Mouse (Mus musculus): ENCODE measurements around the gene Gm36210. TPM values are rescaled to one million over a fixed set of nuclear protein-coding genes. Genes with fewer than 3 reads are reported as not detected.
A peak's percentile ranks its signal among the peaks of the same experiment; 100 is the strongest.

The Gm36210 gene
- polyA plus RNA-seq, 1 experiment, result not detected

GRCm38 (mm10) chr7:4912248-4912647 lies 5.9 kb upstream of the Gm36210 start:
- H3K4me1 ChIP-seq (ENCODE audit: control insufficient read depth, insufficient read depth, low read length), result peaks cover 2% of the 10 kb centered on the region
- WGBS, result 74% methylated on average over 5 of the region's 5 CpGs
- no peak for TF ChIP-seq CTCF (IDR thresholded peaks at IDR 0.05; ENCODE audit: control insufficient read depth, insufficient read depth, low read length)
- no peak for TF ChIP-seq POLR2A (IDR thresholded peaks at IDR 0.05; ENCODE audit: borderline replicate concordance, control insufficient read depth, low read depth, low read length)
- no peak overlapping the region for H3K27ac ChIP-seq (ENCODE audit: control insufficient read depth, insufficient read depth, low read depth, low read length, poor library complexity)
- H3K4me3 ChIP-seq (replicated peaks; ENCODE audit: control insufficient read depth, low read depth, low read length), result no peak overlapping the region

- no peak overlapping the region for H3K4me3 ChIP-seq (replicated peaks; ENCODE audit: control insufficient read depth, low read depth, low read length)
- peak; percentile 39; the same call in 1 of the 2 replicates for TF ChIP-seq CTCF (IDR thresholded peaks at IDR 0.05; ENCODE audit: control insufficient read depth, insufficient read depth, low read length)
- no peak for TF ChIP-seq POLR2A (IDR thresholded peaks at IDR 0.05; ENCODE audit: borderline replicate concordance, control insufficient read depth, low read depth, low read length)
- 60% methylated on average over 9 of the region's 9 CpGs for WGBS
- H3K4me1 ChIP-seq (ENCODE audit: control insufficient read depth, insufficient read depth, low read length), result peaks cover 2% of the 10 kb centered on the region
- no peak overlapping the region for H3K27ac ChIP-seq (ENCODE audit: control insufficient read depth, insufficient read depth, low read depth, low read length, poor library complexity)
Observed at GRCm38 (mm10) chr7:4911561-4911960, 5.2 kb upstream of the Gm36210 start.

GRCm38 (mm10) chr7:4902404-4902803 lies 3.9 kb downstream of the Gm36210 start:
- WGBS, result 85% methylated on average over 9 of the region's 9 CpGs
- Histone ChIP-seq H3K4me3 (replicated peaks; ENCODE audit: control insufficient read depth, low read depth, low read length) (no peak overlapping the region), H3K4me1 (ENCODE audit: control insufficient read depth, insufficient read depth, low read length) (no peaks in the 10 kb centered on the region), H3K27ac (ENCODE audit: control insufficient read depth, insufficient read depth, low read depth, low read length, poor library complexity) (no peak overlapping the region)
- TF ChIP-seq POLR2A (IDR thresholded peaks at IDR 0.05; ENCODE audit: borderline replicate concordance, control insufficient read depth, low read depth, low read length) (no peak), CTCF (IDR thresholded peaks at IDR 0.05; ENCODE audit: control insufficient read depth, insufficient read depth, low read length) (no peak)

- no peaks in the 10 kb centered on the region for H3K4me1 ChIP-seq (ENCODE audit: control insufficient read depth, insufficient read depth, low read length)
- WGBS, result 75% methylated on average over 8 of the region's 8 CpGs
- TF ChIP-seq POLR2A (IDR thresholded peaks at IDR 0.05; ENCODE audit: borderline replicate concordance, control insufficient read depth, low read depth, low read length) (no peak), CTCF (IDR thresholded peaks at IDR 0.05; ENCODE audit: control insufficient read depth, insufficient read depth, low read length) (peak; percentile 67)
- no peak overlapping the region for H3K27ac ChIP-seq (ENCODE audit: control insufficient read depth, insufficient read depth, low read depth, low read length, poor library complexity)
- H3K4me3 ChIP-seq (replicated peaks; ENCODE audit: control insufficient read depth, low read depth, low read length), result no peak overlapping the region
Observed at GRCm38 (mm10) chr7:4901171-4901570, 5.1 kb downstream of the Gm36210 start.

- Histone ChIP-seq H3K4me3 (replicated peaks; ENCODE audit: control insufficient read depth, low read depth, low read length) (no peak overlapping the region), H3K27ac (ENCODE audit: control insufficient read depth, insufficient read depth, low read depth, low read length, poor library complexity) (no peak overlapping the region), H3K4me1 (ENCODE audit: control insufficient read depth, insufficient read depth, low read length) (no peaks in the 10 kb centered on the region)
- 31% methylated on average over 11 of the region's 11 CpGs for WGBS
- TF ChIP-seq CTCF (IDR thresholded peaks at IDR 0.05; ENCODE audit: control insufficient read depth, insufficient read depth, low read length), result no peak
- no peak for TF ChIP-seq POLR2A (IDR thresholded peaks at IDR 0.05; ENCODE audit: borderline replicate concordance, control insufficient read depth, low read depth, low read length)
Observed at GRCm38 (mm10) chr7:4900523-4900851, 5.8 kb downstream of the Gm36210 start.

GRCm38 (mm10) chr7:4899649-4900522 lies 6.4 kb downstream of the Gm36210 start:
- Histone ChIP-seq H3K27ac (ENCODE audit: control insufficient read depth, insufficient read depth, low read depth, low read length, poor library complexity) (no peak overlapping the region), H3K4me1 (ENCODE audit: control insufficient read depth, insufficient read depth, low read length) (no peaks in the 10 kb centered on the region), H3K4me3 (replicated peaks; ENCODE audit: control insufficient read depth, low read depth, low read length) (no peak overlapping the region)
- no peak for TF ChIP-seq CTCF (IDR thresholded peaks at IDR 0.05; ENCODE audit: control insufficient read depth, insufficient read depth, low read length)
- no peak for TF ChIP-seq POLR2A (IDR thresholded peaks at IDR 0.05; ENCODE audit: borderline replicate concordance, control insufficient read depth, low read depth, low read length)
- WGBS, result 7% methylated on average over 19 of the region's 19 CpGs

GRCm38 (mm10) chr7:4898851-4899648 lies 7.3 kb downstream of the Gm36210 start:
- H3K4me3 ChIP-seq (replicated peaks; ENCODE audit: control insufficient read depth, low read depth, low read length), result no peak overlapping the region
- H3K4me1 ChIP-seq (ENCODE audit: control insufficient read depth, insufficient read depth, low read length), result no peaks in the 10 kb centered on the region
- TF ChIP-seq CTCF (IDR thresholded peaks at IDR 0.05; ENCODE audit: control insufficient read depth, insufficient read depth, low read length) (no peak), POLR2A (IDR thresholded peaks at IDR 0.05; ENCODE audit: borderline replicate concordance, control insufficient read depth, low read depth, low read length) (no peak)
- 53% methylated on average over 18 of the region's 18 CpGs for WGBS
- no peak overlapping the region for H3K27ac ChIP-seq (ENCODE audit: control insufficient read depth, insufficient read depth, low read depth, low read length, poor library complexity)

- TF ChIP-seq POLR2A (IDR thresholded peaks at IDR 0.05; ENCODE audit: borderline replicate concordance, control insufficient read depth, low read depth, low read length), result no peak
- TF ChIP-seq CTCF (IDR thresholded peaks at IDR 0.05; ENCODE audit: control insufficient read depth, insufficient read depth, low read length), result no peak
- no peak overlapping the region for H3K4me3 ChIP-seq (replicated peaks; ENCODE audit: control insufficient read depth, low read depth, low read length)
- no peak overlapping the region for H3K27ac ChIP-seq (ENCODE audit: control insufficient read depth, insufficient read depth, low read depth, low read length, poor library complexity)
- H3K4me1 ChIP-seq (ENCODE audit: control insufficient read depth, insufficient read depth, low read length), result no peaks in the 10 kb centered on the region
- 85% methylated on average over 11 of the region's 11 CpGs for WGBS
Observed at GRCm38 (mm10) chr7:4895186-4895585, 11.1 kb downstream of the Gm36210 start.

Measured in bone marrow, adult 2 months (tissue).